Mouse (Mus musculus): ENCODE measurements around the gene Gprasp2. TPM values are rescaled to one million over a fixed set of nuclear protein-coding genes. Genes with fewer than 3 reads are reported as not detected.

Gene Gprasp2
- total RNA-seq, 2 experiments from 2014 or later: 146 to 195 TPM

Other genes starting within 250 kb of the Gprasp2 start
- gene Nxf7, start 240.3 kb upstream of the Gprasp2 start, total RNA-seq (2021): not detected
- not detected for gene Prame, start 211.3 kb upstream of the Gprasp2 start, total RNA-seq (2021)
- not detected for gene Tcp11x2, start 145.2 kb upstream of the Gprasp2 start, total RNA-seq (2021)
- not detected for gene Tmsb15a, start 113.8 kb upstream of the Gprasp2 start, total RNA-seq (2021)
- 10 to 100 TPM; 23.4 to 25.4 TPM for gene Armcx5, start 96.3 kb upstream of the Gprasp2 start, total RNA-seq (2021)
- 100 to 1,000 TPM; 291 to 324 TPM for gene Gprasp1, start 96.3 kb upstream of the Gprasp2 start, total RNA-seq (2021)
- 10 to 100 TPM; 85.5 to 87.8 TPM for gene Bhlhb9, start 41.4 kb upstream of the Gprasp2 start, total RNA-seq (2021)
- 100 to 1,000 TPM in 1 of 2 experiments, 10 to 100 TPM in 1; 84.8 to 108 TPM for gene Arxes2, start 154.8 kb downstream of the Gprasp2 start, total RNA-seq (2021)
- 10 to 100 TPM; 85.5 to 86.7 TPM for gene Arxes1, start 194.3 kb downstream of the Gprasp2 start, total RNA-seq (2021)
- 100 to 1,000 TPM; 345 to 394 TPM for gene Bex2, start 229.2 kb downstream of the Gprasp2 start, total RNA-seq (2021)
- gene Nxf3, start 246.2 kb downstream of the Gprasp2 start, total RNA-seq (2021): under 1 TPM in 1 of 2 experiments, not detected in 1; 0.12 TPM

Data from left cerebral cortex, postnatal 4 days (tissue).